Mouse (Mus musculus): ENCODE measurements around the gene Fst.

Fst gene

GRCm38 (mm10) chr13:114458886-114459700, at the start of gene Fst:
Fst (minus strand) TSS chr13:114458951.
- peak; percentile 62 for DNase-seq (ENCODE audit: low spot score)

- no peak for DNase-seq (ENCODE audit: low spot score)
Measured at GRCm38 (mm10) chr13:114493826-114494225, 35.1 kb upstream of the Fst start.

- DNase-seq (ENCODE audit: low spot score), result no peak
Measured at GRCm38 (mm10) chr13:114488178-114488577, 29.4 kb upstream of the Fst start.

GRCm38 (mm10) chr13:114478329-114478728, 19.6 kb upstream of the Fst start:
- no peak for DNase-seq (ENCODE audit: low spot score)

- no peak for DNase-seq (ENCODE audit: low spot score)
Measured at GRCm38 (mm10) chr13:114469945-114470344, 11.2 kb upstream of the Fst start.

GRCm38 (mm10) chr13:114466269-114466919, 7.6 kb upstream of the Fst start:
- DNase-seq (ENCODE audit: low spot score), result no peak

GRCm38 (mm10) chr13:114465387-114465786, 6.6 kb upstream of the Fst start:
- DNase-seq (ENCODE audit: low spot score), result no peak

- no peak for DNase-seq (ENCODE audit: low spot score)
Measured at GRCm38 (mm10) chr13:114464824-114465223, 6.1 kb upstream of the Fst start.

GRCm38 (mm10) chr13:114462548-114463408, 4.0 kb upstream of the Fst start:
- no peak for DNase-seq (ENCODE audit: low spot score)

- DNase-seq (ENCODE audit: low spot score), result peak; percentile 54
Measured at GRCm38 (mm10) chr13:114460306-114460892, 1.6 kb upstream of the Fst start.

- DNase-seq (ENCODE audit: low spot score), result no peak
Measured at GRCm38 (mm10) chr13:114459701-114460160, 980 bp upstream of the Fst start.

- DNase-seq (ENCODE audit: low spot score), result peak; percentile 61
Measured at GRCm38 (mm10) chr13:114458291-114458885, 363 bp downstream of the Fst start.

GRCm38 (mm10) chr13:114457567-114458120, 1.1 kb downstream of the Fst start:
- no peak for DNase-seq (ENCODE audit: low spot score)

GRCm38 (mm10) chr13:114456766-114457566, 1.8 kb downstream of the Fst start:
- DNase-seq (ENCODE audit: low spot score), result peak; percentile 53

GRCm38 (mm10) chr13:114456224-114456623, 2.5 kb downstream of the Fst start:
- peak; percentile 53 for DNase-seq (ENCODE audit: low spot score)

- DNase-seq (ENCODE audit: low spot score), result no peak
Measured at GRCm38 (mm10) chr13:114455788-114456187, 3.0 kb downstream of the Fst start.

GRCm38 (mm10) chr13:114447213-114447612, 11.5 kb downstream of the Fst start:
- DNase-seq (ENCODE audit: low spot score), result no peak

- no peak for DNase-seq (ENCODE audit: low spot score)
Measured at GRCm38 (mm10) chr13:114432491-114432890, 26.3 kb downstream of the Fst start.

GRCm38 (mm10) chr13:114425230-114425629, 33.5 kb downstream of the Fst start:
- no peak for DNase-seq (ENCODE audit: low spot score)

- DNase-seq (ENCODE audit: low spot score), result no peak
Measured at GRCm38 (mm10) chr13:114420235-114420634, 38.5 kb downstream of the Fst start.
